In genomic region chr17:45318211-45319076, GRCm38 (mm10) we compare ENCODE assay signal across 9 mouse cellular contexts.
DNase-seq lines count a peak whose midpoint lies in the region; ATAC-seq and TF ChIP-seq lines count a peak whose summit lies in the region.
"Had no signal": no experiment of that assay in that cellular context is flagged by ENCODE, and none has a peak within 500 bp of the region (broad histone marks: within the 10 kb centered on the region; RNA-seq: fewer than 3 reads in every experiment).

No protein-coding gene starts in this region.

- 0 out of 2 replicates have a peak overlapping the region, but pooled peaks have one; percentile 4 for H3K4me3 ChIP-seq in kidney, embryonic 14.5 days (ENCODE audit: low read length)
- no peak overlapping the region for H3K4me3 ChIP-seq in neural tube, embryonic 11.5 days (ENCODE audit: low read depth, low read length)
- no peak overlapping the region for H3K4me3 ChIP-seq in heart, embryonic 12.5 days
- no peak overlapping the region for H3K4me3 ChIP-seq in heart, adult 2 months

- intact Hi-C loops in heart, adult 2 months (cut with DNase I) = no loop called here

- peaks cover 18% of the 10 kb centered on the region; the same call in 1 of the 2 replicates for H3K4me1 ChIP-seq in kidney, embryonic 14.5 days (ENCODE audit: control insufficient read depth, insufficient read depth, low read length)
- no peaks in the 10 kb centered on the region for H3K4me1 ChIP-seq in neural tube, embryonic 11.5 days (ENCODE audit: control insufficient read depth, insufficient read depth, low read length)
- H3K4me1 ChIP-seq in heart, embryonic 12.5 days (replicated peaks) = no peaks in the 10 kb centered on the region
- no peaks in the 10 kb centered on the region; the same call in 1 of the 2 replicates for H3K4me1 ChIP-seq in heart, adult 2 months (ENCODE audit: control insufficient read depth, insufficient read depth, low read length)

- no peak for TF ChIP-seq CTCF in heart, adult 2 months (IDR thresholded peaks at IDR 0.05)

- 15% methylated on average over 25 of the region's 25 CpGs for WGBS in kidney, embryonic 14.5 days
- WGBS in neural tube, embryonic 11.5 days = 46% methylated on average over 25 of the region's 25 CpGs
- WGBS in heart, embryonic 12.5 days = 77% methylated on average over 25 of the region's 25 CpGs
- 80% methylated on average over 25 of the region's 25 CpGs for WGBS in heart, adult 2 months

- no peaks in the 10 kb centered on the region for H3K79me2 ChIP-seq in heart, adult 2 months (replicated peaks; ENCODE audit: control insufficient read depth, insufficient read depth, low read length)

- peaks cover 3% of the 10 kb centered on the region; the same call in 1 of the 2 replicates for H3K9me3 ChIP-seq in kidney, embryonic 14.5 days (ENCODE audit: control insufficient read depth, low read length)
- H3K9me3 ChIP-seq in neural tube, embryonic 11.5 days (ENCODE audit: control insufficient read depth, low read length) = no peaks in the 10 kb centered on the region
- H3K9me3 ChIP-seq in heart, embryonic 12.5 days (replicated peaks) = peaks cover 3% of the 10 kb centered on the region; the same call in 1 of the 2 replicates

- no peak overlapping the region for H3K27ac ChIP-seq in kidney, embryonic 14.5 days (ENCODE audit: low read depth, low read length)
- no peak overlapping the region for H3K27ac ChIP-seq in neural tube, embryonic 11.5 days (ENCODE audit: low read depth, low read length)
- H3K27ac ChIP-seq in heart, embryonic 12.5 days (ENCODE audit: poor library complexity, severe bottlenecking) = no peak overlapping the region
- no peak overlapping the region for H3K27ac ChIP-seq in heart, adult 2 months
- H3K27ac ChIP-seq: hindbrain, postnatal 0 days had no signal

- TF ChIP-seq POLR2A in heart, adult 2 months (IDR thresholded peaks at IDR 0.05; ENCODE audit: insufficient read depth, low read depth, low read length) = no peak

- H3K27me3 ChIP-seq in kidney, embryonic 14.5 days (ENCODE audit: control insufficient read depth, insufficient read depth, low read length) = no peaks in the 10 kb centered on the region; the same call in none of the 2 replicates
- no peaks in the 10 kb centered on the region for H3K27me3 ChIP-seq in neural tube, embryonic 11.5 days (ENCODE audit: control insufficient read depth, insufficient read depth, low read length)
- H3K27me3 ChIP-seq in heart, embryonic 12.5 days (replicated peaks) = no peaks in the 10 kb centered on the region
- H3K27me3 ChIP-seq in heart, adult 2 months (ENCODE audit: control insufficient read depth, insufficient read depth, low read length) = no peaks in the 10 kb centered on the region

- peak overlapping the region; percentile 34 for H3K4me2 ChIP-seq in kidney, embryonic 14.5 days (replicated peaks; ENCODE audit: low read depth, low read length)
- H3K4me2 ChIP-seq in neural tube, embryonic 11.5 days (ENCODE audit: low read depth) = no peak overlapping the region
- H3K4me2 ChIP-seq in heart, embryonic 12.5 days = no peak overlapping the region

- TF ChIP-seq EP300 in heart, adult 2 months (IDR thresholded peaks at IDR 0.05; ENCODE audit: insufficient read depth, low read depth, low read length) = no peak

- no peaks in the 10 kb centered on the region for H3K36me3 ChIP-seq in kidney, embryonic 14.5 days (ENCODE audit: control insufficient read depth, insufficient read depth, low read length)
- H3K36me3 ChIP-seq in neural tube, embryonic 11.5 days (ENCODE audit: control insufficient read depth, insufficient read depth, low read length) = no peaks in the 10 kb centered on the region
- no peaks in the 10 kb centered on the region for H3K36me3 ChIP-seq in heart, embryonic 12.5 days
- no peaks in the 10 kb centered on the region for H3K36me3 ChIP-seq in heart, adult 2 months (ENCODE audit: control insufficient read depth, insufficient read depth, low read length)

- no peak overlapping the region for H3K9ac ChIP-seq in kidney, embryonic 14.5 days (ENCODE audit: low read depth, low read length)
- no peak overlapping the region for H3K9ac ChIP-seq in neural tube, embryonic 11.5 days (ENCODE audit: low read length)
- no peak overlapping the region for H3K9ac ChIP-seq in heart, embryonic 12.5 days
- H3K9ac ChIP-seq in heart, adult 2 months (ENCODE audit: low read depth, low read length) = no peak overlapping the region

- DNase-seq in embryo, embryonic 10 days (ENCODE audit: low spot score) = peak; percentile 57
- DNase-seq in embryo, embryonic 11 days = peak; percentile 72
- peak; percentile 41 for DNase-seq in neural tube, embryonic 11.5 days (ENCODE audit: low spot score)
- no peak for DNase-seq in heart, adult 2 months
- no peak for DNase-seq in testis, postnatal 14 days (ENCODE audit: low spot score)
- DNase-seq: gastrocnemius, postnatal 10 days had no signal

- peak; percentile 86 for ATAC-seq in kidney, embryonic 14.5 days (ENCODE audit: low FRiP score, low TSS enrichment)
- no peak; the same call in 1 of the 2 replicates for ATAC-seq in neural tube, embryonic 11.5 days (ENCODE audit: insufficient read depth, low FRiP score, low TSS enrichment)
- ATAC-seq in heart, embryonic 12.5 days (ENCODE audit: insufficient number of reproducible peaks, low FRiP score) = no peak
- ATAC-seq: hindbrain, postnatal 0 days had no signal

Comparison
In these comparisons a context has a peak if more than half of its experiments do, and no peak if none do; other contexts are left out.
1. DNase-seq: peak in embryo, embryonic 10 days (single experiment), embryo, embryonic 11 days (single experiment) and neural tube, embryonic 11.5 days (single experiment); none in heart, adult 2 months (0 of 2) and testis, postnatal 14 days (single experiment).